In genomic region chr11:68451282-68451735, GRCm38 (mm10) we compare ENCODE assay signal across 9 mouse cellular contexts. TPM values are rescaled to one million over a fixed set of nuclear protein-coding genes. Genes with fewer than 3 reads are reported as not detected.
A peak's percentile ranks its signal among the peaks of the same experiment; 100 is the strongest.
DNase-seq lines count a peak whose midpoint lies in the region; ATAC-seq lines count a peak whose summit lies in the region.
"Had no signal": no experiment of that assay in that cellular context is flagged by ENCODE, and none has a peak within 500 bp of the region (broad histone marks: within the 10 kb centered on the region; RNA-seq: fewer than 3 reads in every experiment).

No protein-coding gene starts in this region.

- ATAC-seq in common myeloid progenitor, adult 5-6 weeks (replicated peaks; ENCODE audit: low read depth, poor library complexity, severe bottlenecking): peak; percentile 58; the same call in 1 of the 2 replicates
- peak; percentile 75 for ATAC-seq in inflammation-experienced regulatory T-cells, adult 6 months
- ATAC-seq in cerebellum, adult (ENCODE audit: insufficient number of reproducible peaks, low FRiP score, low TSS enrichment): no peak

- intact Hi-C loops in left cerebral cortex, postnatal 25 days (cut with DNase I): no loop called here

- peak; percentile 52 for DNase-seq in lung, postnatal 36 days
- DNase-seq in lung, adult 18-20 months: no peak
- peak; percentile 67 to 68 for DNase-seq in thymus, postnatal 10 days (ENCODE audit: low spot score in 2 of 2)
- DNase-seq in cerebellum, adult 8-10 months: no peak
- no peak for DNase-seq in left cerebral cortex, postnatal 25 days (ENCODE audit: low spot score in 2 of 2)
- DNase-seq: right cerebral cortex, postnatal 4 days had no signal

RNA-seq across cellular contexts. Expression of gene Pik3r5, which starts 19.4 kb away (rescaled TPM):
- 3.3 and 3.6 TPM in 2 replicates for total RNA-seq in common myeloid progenitor, adult 5-6 weeks (2017)
- 10 to 100 TPM; 18.4 to 24.9 (median 20.6) TPM for polyA plus RNA-seq in inflammation-experienced regulatory T-cells, adult 6 months (2017; shearing (Covaris generic))
- 1 to 10 TPM; 2.1 to 4.2 TPM for total RNA-seq in left cerebral cortex, postnatal 25 days (2021)

RNA-seq across cellular contexts. Expression of gene Ntn1, which starts 50.7 kb away (rescaled TPM):
- total RNA-seq in common myeloid progenitor, adult 5-6 weeks (2017): 0.24 TPM in 1 of 2 replicates, not detected in the other
- under 1 TPM; 0.13 to 0.31 (median 0.18) TPM for polyA plus RNA-seq in inflammation-experienced regulatory T-cells, adult 6 months (2017; shearing (Covaris generic))
- total RNA-seq in left cerebral cortex, postnatal 25 days (2021): 1 to 10 TPM; 6.0 to 7.9 TPM

RNA-seq across cellular contexts. Expression of gene Pik3r6, which starts 51.5 kb away (rescaled TPM):
- 0.53 and 2.6 TPM in 2 replicates for total RNA-seq in common myeloid progenitor, adult 5-6 weeks (2017)
- polyA plus RNA-seq in inflammation-experienced regulatory T-cells, adult 6 months (2017; shearing (Covaris generic)): not detected
- 1 to 10 TPM; 2.8 to 4.0 TPM for total RNA-seq in left cerebral cortex, postnatal 25 days (2021)

Comparison
In these comparisons a context has a peak if more than half of its experiments do, and no peak if none do; other contexts are left out.
1. DNase-seq: peak in lung, postnatal 36 days (single experiment) and thymus, postnatal 10 days (2 of 2); none in lung, adult 18-20 months (0 of 2), cerebellum, adult 8-10 months (single experiment) and left cerebral cortex, postnatal 25 days (0 of 2).